Mouse (Mus musculus) hindlimb bud, embryonic 11.5 days (tissue): Measurements from ENCODE around the gene Foxc2.

Source experiments
- DNase-seq: peaks from one replicate; pipeline ENCODE4 v3.0.0-alpha.2; 2012; ENCODE audit warnings: low read depth, low spot score; ENCODE audit errors: extremely low spot score

Foxc2 gene

GRCm38 (mm10) chr8:121115948-121116347 lies at the start of gene Foxc2:
TSS of gene Foxc2 (plus strand) at chr8:121116171.
- DNase-seq = no peak

- no peak for DNase-seq
Observed at GRCm38 (mm10) chr8:121071454-121071853, 44.5 kb upstream of the Foxc2 start.

- DNase-seq = no peak
Observed at GRCm38 (mm10) chr8:121072406-121073130, 43.4 kb upstream of the Foxc2 start.

- no peak for DNase-seq
Observed at GRCm38 (mm10) chr8:121073174-121074107, 42.5 kb upstream of the Foxc2 start.

GRCm38 (mm10) chr8:121074108-121074847 lies 41.7 kb upstream of the Foxc2 start:
- DNase-seq = no peak

GRCm38 (mm10) chr8:121074848-121075145 lies 41.2 kb upstream of the Foxc2 start:
- DNase-seq = no peak

GRCm38 (mm10) chr8:121075936-121076335 lies 40.0 kb upstream of the Foxc2 start:
- DNase-seq = no peak

GRCm38 (mm10) chr8:121076555-121076954 lies 39.4 kb upstream of the Foxc2 start:
- no peak for DNase-seq

GRCm38 (mm10) chr8:121078721-121079120 lies 37.2 kb upstream of the Foxc2 start:
- DNase-seq = no peak

- DNase-seq = no peak
Observed at GRCm38 (mm10) chr8:121079201-121079600, 36.8 kb upstream of the Foxc2 start.

- DNase-seq = no peak
Observed at GRCm38 (mm10) chr8:121079944-121080343, 36.0 kb upstream of the Foxc2 start.

GRCm38 (mm10) chr8:121080361-121081090 lies 35.4 kb upstream of the Foxc2 start:
- DNase-seq = no peak

GRCm38 (mm10) chr8:121081398-121081797 lies 34.6 kb upstream of the Foxc2 start:
- no peak for DNase-seq

GRCm38 (mm10) chr8:121082218-121083092 lies 33.5 kb upstream of the Foxc2 start:
- no peak for DNase-seq

GRCm38 (mm10) chr8:121083093-121083935 lies 32.7 kb upstream of the Foxc2 start:
- DNase-seq = no peak

- no peak for DNase-seq
Observed at GRCm38 (mm10) chr8:121083936-121084209, 32.1 kb upstream of the Foxc2 start.

GRCm38 (mm10) chr8:121084210-121084951 lies 31.6 kb upstream of the Foxc2 start, which contains the start of gene Foxf1:
TSS of gene Foxf1 (plus strand) at chr8:121084386.
- DNase-seq = no peak

GRCm38 (mm10) chr8:121085011-121085410 lies 31.0 kb upstream of the Foxc2 start:
- no peak for DNase-seq
